Mouse (Mus musculus): ENCODE data around the gene Acy3. TPM values are rescaled to one million over a fixed set of nuclear protein-coding genes. Genes with fewer than 3 reads are reported as not detected.

Acy3 gene
- total RNA-seq, 2 experiments from 2014 or later: 4.8 to 5.3 TPM

Other genes with a start within 250 kb of the Acy3 start
- gene Kmt5b, start 219.1 kb upstream of the Acy3 start, total RNA-seq (2021): 10 to 100 TPM; 25.0 to 32.5 TPM
- gene Chka, start 134.8 kb upstream of the Acy3 start, total RNA-seq (2021): 1 to 10 TPM; 6.0 to 7.0 TPM
- 10 to 100 TPM; 13.6 to 31.1 TPM for gene Tcirg1, start 79.4 kb upstream of the Acy3 start, total RNA-seq (2021)
- gene Ndufs8, start 73.8 kb upstream of the Acy3 start, total RNA-seq (2021): 100 to 1,000 TPM; 181 to 205 TPM
- gene Aldh3b1, start 56.8 kb upstream of the Acy3 start, total RNA-seq (2021): 1 to 10 TPM; 4.2 to 5.7 TPM
- gene Unc93b1, start 51.4 kb upstream of the Acy3 start, total RNA-seq (2021): 10 to 100 TPM; 19.6 to 20.1 TPM
- not detected for gene Aldh3b3, start 27.9 kb upstream of the Acy3 start, total RNA-seq (2021)
- 1 to 10 TPM in 1 of 2 experiments, under 1 TPM in 1; 0.63 to 1.0 TPM for gene Aldh3b2, start 14.2 kb upstream of the Acy3 start, total RNA-seq (2021)
- not detected for gene Tbx10, start 6.2 kb downstream of the Acy3 start, total RNA-seq (2021)
- gene Nudt8, start 14.0 kb downstream of the Acy3 start, total RNA-seq (2021): 10 to 100 TPM; 18.3 to 20.2 TPM
- gene Gm49405, start 14.1 kb downstream of the Acy3 start, total RNA-seq (2021): under 1 TPM; 0.23 to 0.47 TPM
- 1 to 10 TPM in 1 of 2 experiments, under 1 TPM in 1; 0.66 to 1.2 TPM for gene Doc2g, start 16.7 kb downstream of the Acy3 start, total RNA-seq (2021)
- gene Ndufv1, start 26.2 kb downstream of the Acy3 start, total RNA-seq (2021): 100 to 1,000 TPM; 297 to 355 TPM
- gene Gstp1, start 51.4 kb downstream of the Acy3 start, total RNA-seq (2021): 100 to 1,000 TPM; 220 to 231 TPM
- 10 to 100 TPM; 61.6 to 63.6 TPM for gene Gstp2, start 59.5 kb downstream of the Acy3 start, total RNA-seq (2021)
- gene Gstp3, start 73.0 kb downstream of the Acy3 start, total RNA-seq (2021): under 1 TPM in 1 of 2 experiments, not detected in 1; 0.79 TPM
- gene Cabp2, start 95.0 kb downstream of the Acy3 start, total RNA-seq (2021): not detected
- 10 to 100 TPM; 18.1 to 18.2 TPM for gene Cdk2ap2, start 110.6 kb downstream of the Acy3 start, total RNA-seq (2021)
- gene Pitpnm1, start 113.4 kb downstream of the Acy3 start, total RNA-seq (2021): 1 to 10 TPM; 4.2 to 5.5 TPM
- 10 to 100 TPM; 46.5 to 47.1 TPM for gene Aip, start 139.3 kb downstream of the Acy3 start, total RNA-seq (2021)
- gene Gpr152, start 153.2 kb downstream of the Acy3 start, total RNA-seq (2021): not detected
- not detected for gene Cabp4, start 157.5 kb downstream of the Acy3 start, total RNA-seq (2021)
- 10 to 100 TPM; 41.1 to 48.6 TPM for gene Coro1b, start 162.0 kb downstream of the Acy3 start, total RNA-seq (2021)
- gene Ptprcap, start 167.0 kb downstream of the Acy3 start, total RNA-seq (2021): 1 to 10 TPM in 1 of 2 experiments, under 1 TPM in 1; 0.49 to 2.0 TPM
- gene Rps6kb2, start 176.8 kb downstream of the Acy3 start, total RNA-seq (2021): 10 to 100 TPM; 25.3 to 30.9 TPM
- gene Carns1, start 188.9 kb downstream of the Acy3 start, total RNA-seq (2021): 10 to 100 TPM; 33.1 to 47.1 TPM
- gene Tbc1d10c, start 204.7 kb downstream of the Acy3 start, total RNA-seq (2021): 1 to 10 TPM; 3.2 to 3.8 TPM
- gene Ppp1ca, start 205.5 kb downstream of the Acy3 start, total RNA-seq (2021): 100 to 1,000 TPM; 339 to 348 TPM
- 1 to 10 TPM; 4.1 to 6.0 TPM for gene Rad9a, start 215.1 kb downstream of the Acy3 start, total RNA-seq (2021)
- 1 to 10 TPM in 1 of 2 experiments, under 1 TPM in 1; 0.47 to 2.2 TPM for gene Clcf1, start 227.7 kb downstream of the Acy3 start, total RNA-seq (2021)
- gene AC109138.7, start 227.8 kb downstream of the Acy3 start, total RNA-seq (2021): not detected
- gene Pold4, start 245.3 kb downstream of the Acy3 start, total RNA-seq (2021): 10 to 100 TPM; 26.1 to 31.9 TPM